Mouse (Mus musculus) heart, postnatal 0 days (tissue): ENCODE measurements around the gene Scg5. TPM values are rescaled to one million over a fixed set of nuclear protein-coding genes. Genes with fewer than 3 reads are reported as not detected.

Experiments used
- ATAC-seq: fragments of 200-750 bp; cut with Nextera tagmentation; 2 replicates; pipeline ENCODE4 v1.8.0; 2017; ENCODE audit warnings: low read depth, moderate number of reproducible peaks, moderate library complexity; ENCODE audit not compliant: insufficient read depth
- DNase-seq: peaks from one replicate; pipeline ENCODE4 v3.0.0-alpha.2; 2016; ENCODE audit warnings: low spot score
- H3K27ac ChIP-seq: fragments of 300-500 bp; sonication (generic); 2 replicates; pipeline ENCODE4 v1.5.1; 2014; ENCODE audit warnings: low read depth, mild to moderate bottlenecking
- H3K27me3 ChIP-seq: fragments of 300-500 bp; sonication (generic); 2 replicates; pipeline ENCODE4 v1.6.1; 2014; ENCODE audit warnings: low read length, mixed read lengths; ENCODE audit not compliant: control insufficient read depth, insufficient read depth
- H3K36me3 ChIP-seq: fragments of 300-500 bp; sonication (generic); replicated peaks from 2 replicates; pipeline ENCODE4 v1.6.1; 2014; ENCODE audit warnings: low read length, mixed read lengths; ENCODE audit not compliant: control insufficient read depth, insufficient read depth
- H3K4me1 ChIP-seq: fragments of 300-500 bp; sonication (generic); 2 replicates; pipeline ENCODE4 v1.6.1; 2014; ENCODE audit warnings: antibody characterized with exemption; ENCODE audit not compliant: control insufficient read depth, insufficient read depth
- H3K4me2 ChIP-seq: fragments of 300-500 bp; sonication (generic); 2 replicates; pipeline ENCODE4 v1.6.1; 2014; ENCODE audit warnings: low read depth, mild to moderate bottlenecking, low read length, moderate library complexity
- H3K4me3 ChIP-seq: fragments of 300-500 bp; sonication (generic); 2 replicates; pipeline ENCODE4 v1.5.1; 2014; ENCODE audit warnings: low read depth, low read length
- H3K9ac ChIP-seq: fragments of 300-500 bp; sonication (generic); replicated peaks from 2 replicates; pipeline ENCODE4 v1.6.1; 2014; ENCODE audit warnings: low read depth, low read length, mixed read lengths
- H3K9me3 ChIP-seq: fragments of 300-500 bp; sonication (generic); replicated peaks from 2 replicates; pipeline ENCODE4 v1.6.1; 2016; ENCODE audit warnings: low read length; ENCODE audit not compliant: control insufficient read depth
- CTCF ChIP-seq: IDR thresholded peaks from 2 replicates; pipeline ENCODE4 v1.5.1; 2016; ENCODE audit warnings: antibody characterized with exemption, control low read depth, low read depth
- EP300 ChIP-seq: IDR thresholded peaks from 2 replicates; pipeline ENCODE4 v1.6.1; 2016; ENCODE audit warnings: antibody characterized with exemption, low read depth
- WGBS: fragments of 180-500 bp; shearing (Covaris S2); extraction: QIAGEN DNeasy Blood & Tissue Kit; methylation state at CpG from one replicate; pipeline ENCODE4 v1.1.7; 2014; 5-methylcytosine and 5-hydroxymethylcytosine counted together
- polyA plus RNA-seq: library from polyadenylated mRNA; unstranded; fragments of >200 nt; fragmentation: Nextera tagmentation; extraction: Ambion mirVana; gene quantifications from 2 replicates; pipeline ENCODE4 v1.2.1, GENCODE M21; 2015
- total RNA-seq: library from RNA; depleted of rRNA; stranded (reverse); fragments of >200 nt; gene quantifications from 2 replicates; pipeline ENCODE4 v1.2.3, GENCODE M21; 2014; ENCODE audit warnings: low replicate concordance; rRNA removed

Scg5 gene
- total and polyA plus RNA-seq, 2 experiments from 2014 or later = 1.1 to 5.0 TPM

DNA sequence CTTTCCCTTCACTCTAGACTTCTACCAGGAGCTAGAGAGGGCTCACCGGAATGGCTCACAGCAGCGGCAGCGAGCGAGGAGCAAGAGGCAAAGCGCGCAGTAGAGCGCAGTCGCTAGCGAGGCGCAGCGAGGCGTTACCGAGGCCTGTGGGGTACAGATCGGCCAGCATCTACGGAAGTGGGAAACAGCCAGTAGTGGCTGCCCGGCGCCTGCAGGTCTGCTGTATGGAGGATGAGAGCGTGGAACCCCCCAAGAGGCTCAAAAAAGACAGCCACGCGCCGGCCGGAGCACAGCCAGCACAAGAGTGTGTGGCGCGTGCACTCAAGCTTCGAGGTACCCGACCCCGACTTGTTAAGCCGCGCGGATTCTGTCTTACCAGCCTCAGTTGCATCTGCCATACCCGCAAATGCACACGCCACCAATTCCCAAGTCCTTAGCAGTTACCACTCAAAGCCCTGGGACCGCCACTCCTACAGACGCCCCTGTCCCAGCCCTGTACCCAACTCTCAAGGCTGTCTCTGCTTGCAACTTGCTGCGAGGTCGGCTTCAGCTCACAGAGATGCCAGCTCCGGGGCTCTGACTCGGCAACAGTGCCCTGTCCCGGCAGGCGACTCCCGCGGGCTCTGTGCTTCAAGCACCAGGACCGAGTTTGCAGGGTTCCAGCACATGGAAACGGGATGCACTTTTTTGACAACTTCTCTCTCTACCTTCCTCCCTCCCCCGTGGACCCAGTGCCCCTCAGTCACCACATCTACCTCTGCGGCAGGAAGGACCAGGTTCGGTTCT lies 71.2 kb downstream of the Scg5 start:
- peak overlapping the region; percentile 67 for H3K4me2 ChIP-seq
- H3K27me3 ChIP-seq = peaks cover 60% of the 10 kb centered on the region
- H3K27ac ChIP-seq = no peak overlapping the region
- under 1% methylated on average over 47 of the region's 47 CpGs for WGBS
- ATAC-seq = peak; percentile 17; the same call in 1 of the 2 replicates
- H3K36me3 ChIP-seq = no peaks in the 10 kb centered on the region
- H3K9me3 ChIP-seq = no peaks in the 10 kb centered on the region
- DNase-seq = no peak
- no peak overlapping the region for H3K9ac ChIP-seq
- peaks cover 13% of the 10 kb centered on the region; the same call in 1 of the 2 replicates for H3K4me1 ChIP-seq
- TF ChIP-seq CTCF (no peak), EP300 (no peak)
- peak overlapping the region; percentile 42 for H3K4me3 ChIP-seq

DNA sequence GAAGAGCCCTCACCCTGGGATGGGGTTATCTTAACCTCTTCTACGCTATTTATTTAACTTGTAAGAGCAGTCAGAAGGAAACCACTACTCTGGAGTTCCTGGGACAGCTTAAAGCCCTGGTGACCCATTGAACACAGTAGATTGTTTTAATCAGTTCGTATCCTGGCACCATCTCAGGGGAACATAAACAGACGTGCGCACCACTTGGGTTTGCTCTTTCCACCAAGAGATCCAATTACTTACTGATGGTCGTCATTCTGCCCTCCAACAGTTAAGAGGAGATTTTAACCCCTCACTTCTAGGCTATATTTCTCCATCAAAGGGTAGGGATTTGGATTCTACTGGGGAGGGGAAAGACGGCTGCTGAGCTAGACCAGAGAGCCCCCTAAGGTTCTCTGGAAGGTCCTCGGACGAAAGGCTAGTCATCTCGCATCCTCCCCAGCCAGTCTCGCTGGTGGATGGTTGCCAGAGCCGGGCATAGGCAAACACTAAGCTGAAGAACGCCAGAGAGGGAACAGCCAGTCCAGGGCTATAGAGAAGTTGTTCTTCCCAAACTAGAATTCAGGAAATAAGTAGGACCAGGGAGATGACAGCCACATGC lies 71.9 kb downstream of the Scg5 start:
- ATAC-seq (no peak), DNase-seq (no peak)
- TF ChIP-seq EP300 = no peak
- TF ChIP-seq CTCF = no peak
- whole genome bisulfite sequencing = under 1% methylated on average over 12 of the region's 12 CpGs
- H3K27ac ChIP-seq = no peak overlapping the region
- H3K36me3 ChIP-seq = no peaks in the 10 kb centered on the region
- H3K9me3 ChIP-seq = no peaks in the 10 kb centered on the region
- peaks cover 60% of the 10 kb centered on the region for H3K27me3 ChIP-seq
- peak overlapping the region; percentile 67 for H3K4me2 ChIP-seq
- H3K9ac ChIP-seq = no peak overlapping the region
- peak overlapping the region; percentile 42 for H3K4me3 ChIP-seq
- H3K4me1 ChIP-seq = peaks cover 13% of the 10 kb centered on the region; the same call in 1 of the 2 replicates

DNA sequence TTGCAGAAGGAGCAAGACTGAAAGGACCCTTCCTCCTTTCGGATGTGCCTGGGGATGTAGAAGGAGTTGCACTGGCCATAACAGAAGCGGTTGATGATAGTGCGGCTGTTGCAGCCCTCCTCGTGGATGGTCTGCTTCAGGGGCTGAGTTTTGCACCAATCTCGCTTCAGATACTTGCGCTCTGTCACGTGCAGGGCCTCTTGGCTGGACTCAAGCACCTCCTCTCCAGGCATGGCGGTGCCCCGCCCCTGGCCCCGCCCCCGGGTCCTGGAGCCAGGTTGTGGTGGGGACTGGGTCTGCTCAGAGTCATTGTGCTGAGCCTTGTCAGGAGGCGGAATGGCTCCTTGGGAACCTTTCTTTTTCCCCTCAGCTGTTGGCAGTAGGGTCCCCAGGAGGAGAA lies 79.2 kb downstream of the Scg5 start:
- Histone ChIP-seq H3K4me1 (no peaks in the 10 kb centered on the region), H3K4me3 (no peak overlapping the region)
- TF ChIP-seq CTCF = no peak
- TF ChIP-seq EP300 = no peak

DNA sequence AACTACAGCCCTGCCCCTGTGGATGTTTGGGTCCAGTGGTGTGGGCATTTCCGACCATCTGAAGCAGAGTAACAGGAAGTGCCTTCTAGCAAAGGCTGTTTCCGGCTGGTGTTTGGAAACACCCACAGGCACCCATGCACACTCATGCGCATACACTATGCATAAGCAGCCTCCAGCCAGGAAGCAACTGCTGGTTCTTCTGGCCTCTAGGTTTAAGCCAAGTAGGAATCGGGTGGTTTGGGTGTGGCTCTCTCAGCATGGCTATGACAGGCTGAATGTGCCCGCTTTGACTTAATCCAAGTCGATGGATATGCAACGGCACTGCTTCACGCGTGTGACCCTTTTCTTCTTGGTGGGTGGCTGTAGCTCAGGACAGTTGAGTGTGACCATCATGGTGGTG lies 79.6 kb downstream of the Scg5 start:
- H3K4me1 ChIP-seq = no peaks in the 10 kb centered on the region
- H3K27ac ChIP-seq = no peak overlapping the region
- ATAC-seq (no peak), DNase-seq (no peak)
- peaks cover 2% of the 10 kb centered on the region; the same call in 1 of the 2 replicates for H3K27me3 ChIP-seq
- H3K9me3 ChIP-seq = no peaks in the 10 kb centered on the region
- H3K4me2 ChIP-seq = no peak overlapping the region
- H3K4me3 ChIP-seq = no peak overlapping the region
- 86% methylated on average over 9 of the region's 9 CpGs for WGBS
- TF ChIP-seq CTCF = no peak
- no peak for TF ChIP-seq EP300
- H3K9ac ChIP-seq = no peak overlapping the region
- H3K36me3 ChIP-seq = no peaks in the 10 kb centered on the region

More for the DNA sequence above, 79.2 kb downstream of the Scg5 start:
- WGBS = 67% methylated on average over 12 of the region's 12 CpGs
- ATAC-seq (no peak), DNase-seq (no peak)
- Histone ChIP-seq H3K36me3 (no peaks in the 10 kb centered on the region), H3K27ac (no peak overlapping the region), H3K9me3 (no peaks in the 10 kb centered on the region), H3K4me2 (no peak overlapping the region), H3K9ac (no peak overlapping the region), H3K27me3 (peaks cover 6% of the 10 kb centered on the region; the same call in 1 of the 2 replicates)

DNA sequence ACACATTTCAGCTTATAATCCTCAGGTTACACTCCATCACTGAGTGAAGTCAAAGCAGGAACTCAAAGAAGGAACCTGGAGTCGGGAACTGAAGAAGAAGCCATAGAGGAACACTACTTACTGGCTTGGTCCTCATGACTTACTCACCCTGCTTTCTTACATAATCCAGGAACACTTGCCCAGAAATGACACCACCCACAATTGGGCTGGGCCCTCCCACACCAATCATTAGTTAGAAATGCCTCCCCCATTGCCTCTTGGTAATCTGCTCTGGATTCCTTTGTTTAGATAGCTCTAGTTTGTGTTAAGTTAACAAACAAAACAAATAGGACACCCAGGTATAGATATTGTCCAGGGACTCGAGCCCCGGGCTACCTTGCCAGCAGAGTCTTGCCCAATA lies 100.3 kb downstream of the Scg5 start:
- ATAC-seq (no peak), DNase-seq (no peak)
- Histone ChIP-seq H3K27me3 (no peaks in the 10 kb centered on the region), H3K9me3 (no peaks in the 10 kb centered on the region), H3K36me3 (no peaks in the 10 kb centered on the region), H3K27ac (no peak overlapping the region), H3K4me3 (no peak overlapping the region), H3K4me1 (no peaks in the 10 kb centered on the region), H3K9ac (no peak overlapping the region), H3K4me2 (no peak overlapping the region)
- WGBS = 80% methylated on average over 3 of the region's 3 CpGs
- no peak for TF ChIP-seq EP300
- no peak for TF ChIP-seq CTCF

Other genes with a start within 250 kb of the Scg5 start
- gene Grem1, start 70.5 kb downstream of the Scg5 start, total RNA-seq = 0.35 TPM in 1 of 2 replicates, not detected in the other
- not detected in 2 replicates for gene Grem1, start 70.5 kb downstream of the Scg5 start, polyA plus RNA-seq
- 3.3 and 9.0 TPM in 2 replicates for gene Arhgap11a, start 19.5 kb upstream of the Scg5 start, total RNA-seq
- gene Arhgap11a, start 19.5 kb upstream of the Scg5 start, polyA plus RNA-seq = 6.3 and 7.9 TPM in 2 replicates
- 0.12 TPM in 1 of 2 replicates, not detected in the other for gene Gjd2, start 184.5 kb upstream of the Scg5 start, total RNA-seq
- gene Gjd2, start 184.5 kb upstream of the Scg5 start, polyA plus RNA-seq = not detected in 2 replicates
- 20,690 and 21,635 TPM in 2 replicates for gene Actc1, start 224.4 kb upstream of the Scg5 start, total RNA-seq
- gene Actc1, start 224.4 kb upstream of the Scg5 start, polyA plus RNA-seq = 18,379 and 21,577 TPM in 2 replicates